Mouse (Mus musculus) retina, adult 2 months (tissue): Measurements from ENCODE around the gene Hoxb4.

Experiments used
- DNase-seq: peaks from one replicate; pipeline ENCODE4 v3.0.0-alpha.2; 2012; ENCODE audit warnings: low read depth, low spot score

Gene Hoxb4

GRCm38 (mm10) chr11:96284774-96285734 is 33.0 kb upstream of the Hoxb4 start:
- DNase-seq = no peak

- DNase-seq = no peak
These were observed 32.0 kb upstream of the Hoxb4 start, which contains the start of gene Hoxb7 for GRCm38 (mm10) chr11:96285771-96286738. Gene Hoxb7, plus strand, starts transcription at chr11:96286623.

- no peak for DNase-seq
These were observed 31.2 kb upstream of the Hoxb4 start for GRCm38 (mm10) chr11:96286739-96287385.

GRCm38 (mm10) chr11:96287411-96287810 is 30.7 kb upstream of the Hoxb4 start:
- DNase-seq = no peak

- DNase-seq = no peak
These were observed 29.4 kb upstream of the Hoxb4 start for GRCm38 (mm10) chr11:96288455-96289221.

- DNase-seq = no peak
These were observed 28.8 kb upstream of the Hoxb4 start for GRCm38 (mm10) chr11:96289293-96289692.

GRCm38 (mm10) chr11:96289837-96290236 is 28.2 kb upstream of the Hoxb4 start:
- DNase-seq = no peak

- DNase-seq = no peak
These were observed 27.2 kb upstream of the Hoxb4 start for GRCm38 (mm10) chr11:96290705-96291355.

GRCm38 (mm10) chr11:96291681-96292564 is 26.1 kb upstream of the Hoxb4 start, which contains the start of gene Hoxb6:
Gene Hoxb6, plus strand, starts transcription at chr11:96292476.
- no peak for DNase-seq

- no peak for DNase-seq
These were observed 25.3 kb upstream of the Hoxb4 start for GRCm38 (mm10) chr11:96292565-96293301.

GRCm38 (mm10) chr11:96293302-96293921 is 24.7 kb upstream of the Hoxb4 start:
- no peak for DNase-seq

- DNase-seq = peak; percentile 22
These were observed 23.6 kb upstream of the Hoxb4 start for GRCm38 (mm10) chr11:96294245-96295091.

GRCm38 (mm10) chr11:96295092-96295835 is 22.8 kb upstream of the Hoxb4 start:
- no peak for DNase-seq

GRCm38 (mm10) chr11:96296997-96297396 is 21.1 kb upstream of the Hoxb4 start:
- no peak for DNase-seq

GRCm38 (mm10) chr11:96297428-96297827 is 20.6 kb upstream of the Hoxb4 start:
- DNase-seq = no peak

GRCm38 (mm10) chr11:96297968-96298635 is 20.0 kb upstream of the Hoxb4 start:
- no peak for DNase-seq
